Mouse (Mus musculus) heart, adult 8-10 months (tissue): ENCODE results near the gene Atp6v0e2. TPM values are rescaled to one million over a fixed set of nuclear protein-coding genes. Genes with fewer than 3 reads are reported as not detected.
"Not testable (repeated sequence)": the region's sequence is repeated elsewhere in the genome, so short reads cannot be mapped to it uniquely, and the experiment has no call there.

Experiments used
- DNase-seq: peaks from one replicate; pipeline ENCODE4 v3.0.0; 2022; ENCODE audit warnings: low spot score
- total RNA-seq, 4 experiments: library from RNA; stranded (reverse); gene quantifications; 2 replicates each; pipeline ENCODE4 v1.2.4; 2022

Gene Atp6v0e2
- total RNA-seq = 10 to 100 TPM; 18.1 to 27.4 (median 23.3) TPM

DNA sequence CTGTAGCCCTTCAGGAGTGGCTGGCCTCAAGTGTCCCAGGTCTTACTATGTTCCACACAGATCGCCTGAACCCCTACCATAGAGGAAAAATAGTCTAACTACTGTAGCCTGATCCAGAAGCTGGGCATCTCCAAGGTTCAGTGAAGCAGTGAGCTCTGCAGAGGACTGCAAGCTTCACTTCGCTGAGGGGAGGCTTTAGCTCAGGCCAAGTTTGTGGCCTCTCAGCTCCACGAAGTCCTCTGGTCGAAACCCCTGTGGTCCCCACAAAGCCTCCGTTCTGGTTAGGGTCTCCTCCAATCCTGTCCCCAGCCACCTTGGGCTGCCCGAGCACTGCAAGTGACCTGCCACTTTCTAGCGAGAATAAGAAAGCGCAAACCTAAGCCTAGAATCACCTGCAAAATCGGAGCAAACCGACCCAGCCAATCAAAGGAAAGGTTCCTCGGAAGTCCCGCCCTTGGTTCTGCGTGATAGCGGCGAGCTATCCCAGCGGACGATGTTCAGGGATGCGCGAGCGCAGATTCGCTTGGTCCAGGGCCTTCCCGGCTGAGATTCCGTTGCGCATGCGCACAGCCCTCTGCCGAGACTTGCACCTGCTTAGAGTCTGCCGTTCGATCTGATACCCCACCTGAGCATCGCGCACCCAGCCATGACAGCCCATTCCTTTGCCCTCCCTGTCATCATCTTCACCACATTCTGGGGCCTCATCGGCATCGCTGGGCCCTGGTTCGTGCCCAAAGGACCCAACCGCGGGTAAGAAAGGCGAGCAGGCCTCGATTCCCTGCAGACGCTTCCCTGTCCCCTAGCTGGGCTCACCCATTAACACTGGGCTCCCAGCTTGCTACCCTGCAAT, at the start of gene Atp6v0e2:
Atp6v0e2 (plus strand) TSS at position 511 of the 850 bp plus-strand sequence.
- peak; percentile 77 for DNase-seq

DNA sequence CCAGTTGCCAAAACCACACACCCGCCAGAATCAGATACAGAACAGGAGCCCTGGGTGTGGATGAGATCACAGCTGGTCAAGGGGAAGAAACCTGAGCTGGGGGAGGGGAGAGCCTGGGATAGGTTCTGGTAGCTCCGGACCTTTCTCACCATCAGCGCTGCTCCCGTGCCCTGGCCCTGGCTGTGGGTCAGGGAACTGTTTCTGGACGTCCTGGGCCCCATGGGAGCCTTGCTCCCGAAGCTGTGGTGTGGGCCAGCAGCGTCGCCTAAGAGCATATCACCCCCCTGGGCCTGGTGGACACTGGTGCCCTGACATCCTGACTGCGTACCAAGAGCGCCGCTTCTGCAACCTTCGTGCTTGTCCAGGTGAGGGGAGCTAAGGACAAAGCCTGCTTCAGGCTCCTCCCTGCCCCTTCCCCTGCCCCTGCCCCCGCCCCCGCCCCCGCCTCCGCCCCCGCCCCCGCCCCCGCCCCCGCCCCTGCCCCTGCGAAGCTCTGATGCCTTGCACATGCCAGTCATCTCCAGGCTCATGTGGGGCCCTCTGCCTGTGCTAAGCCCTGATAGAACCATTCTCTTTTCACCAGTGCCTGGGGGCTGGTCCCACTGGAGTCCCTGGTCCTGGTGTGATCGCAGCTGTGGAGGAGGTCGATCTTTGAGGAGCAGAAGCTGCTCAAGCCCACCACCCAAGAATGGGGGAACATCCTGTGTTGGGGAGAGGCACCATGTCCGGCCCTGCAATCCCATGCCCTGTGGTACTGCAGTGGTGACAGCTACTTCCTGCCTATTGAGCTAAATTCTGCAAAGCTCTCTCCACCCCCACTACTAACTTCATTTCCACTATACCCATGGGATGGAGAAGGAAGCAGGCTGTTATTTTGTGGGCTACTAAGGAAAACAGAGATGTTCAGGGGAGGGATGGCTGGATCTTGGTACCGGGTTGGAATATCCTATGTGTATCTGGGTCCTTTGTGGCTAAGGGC, 49.4 kb upstream of the Atp6v0e2 start:
- DNase-seq = peak; percentile 24

DNA sequence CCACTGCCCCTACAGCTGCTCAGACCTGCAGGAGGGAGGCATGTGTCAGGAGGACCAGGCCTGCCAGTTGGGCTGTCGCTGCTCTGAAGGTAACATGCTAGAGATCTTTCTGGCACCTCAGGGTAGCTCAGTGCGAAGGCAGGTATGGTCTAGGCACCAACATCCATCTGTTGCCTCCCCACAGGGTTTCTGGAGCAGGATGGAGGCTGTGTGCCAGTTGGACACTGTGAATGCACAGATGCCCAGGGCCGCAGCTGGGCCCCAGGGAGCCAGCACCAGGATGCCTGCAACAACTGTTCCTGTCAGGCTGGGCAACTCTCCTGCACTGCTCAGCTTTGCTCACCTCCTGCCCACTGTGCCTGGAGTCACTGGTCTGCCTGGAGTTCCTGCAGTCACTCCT, 47.7 kb upstream of the Atp6v0e2 start:
- no peak for DNase-seq

DNA sequence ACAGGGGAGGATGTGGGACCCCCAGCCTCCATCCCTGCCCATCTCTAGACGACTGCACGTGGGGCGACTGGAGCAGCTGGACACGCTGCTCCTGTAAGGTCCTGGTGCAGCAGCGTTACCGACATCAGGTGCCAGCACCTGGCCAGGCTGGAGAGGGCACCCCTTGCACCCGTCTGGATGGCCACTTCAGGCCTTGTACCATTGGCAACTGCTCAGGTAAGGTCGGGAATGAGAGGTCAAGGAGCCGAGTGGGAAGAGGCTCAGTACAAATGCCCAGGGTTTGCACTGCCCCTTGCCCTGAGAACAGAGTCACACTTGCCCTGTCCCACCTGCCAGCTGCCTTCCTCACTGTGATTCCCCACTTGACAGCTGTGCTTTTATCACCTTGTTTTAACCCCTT, 46.1 kb upstream of the Atp6v0e2 start:
- DNase-seq = no peak

DNA sequence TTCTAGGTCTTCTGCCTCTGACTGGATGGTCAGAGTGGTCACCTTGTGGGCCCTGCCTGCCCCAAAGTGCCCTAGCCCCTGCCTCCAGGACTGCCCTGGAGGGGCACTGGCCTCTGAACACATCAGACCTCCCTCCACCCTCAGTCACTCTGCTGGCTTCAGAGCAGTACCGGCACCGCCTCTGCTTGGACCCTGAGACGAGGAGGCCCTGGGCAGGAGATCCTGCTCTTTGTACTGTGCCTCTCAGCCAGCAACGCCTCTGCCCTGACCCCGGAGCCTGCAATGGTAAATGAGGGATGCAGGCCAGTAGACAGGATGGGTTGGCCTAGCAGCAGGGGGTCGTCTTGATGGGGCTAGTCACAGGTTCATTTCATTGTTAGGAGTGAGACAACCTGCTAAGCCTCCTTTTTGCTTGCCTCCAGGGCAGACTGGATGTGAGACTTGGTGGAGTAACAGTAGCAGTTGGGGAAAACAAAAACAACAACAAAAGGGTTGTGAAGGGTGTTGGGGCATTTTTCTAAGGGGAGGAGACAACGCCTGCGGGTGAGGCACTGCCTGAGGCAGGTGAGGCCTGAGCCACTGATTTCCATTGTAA, 44.2 kb upstream of the Atp6v0e2 start:
- no peak for DNase-seq

DNA sequence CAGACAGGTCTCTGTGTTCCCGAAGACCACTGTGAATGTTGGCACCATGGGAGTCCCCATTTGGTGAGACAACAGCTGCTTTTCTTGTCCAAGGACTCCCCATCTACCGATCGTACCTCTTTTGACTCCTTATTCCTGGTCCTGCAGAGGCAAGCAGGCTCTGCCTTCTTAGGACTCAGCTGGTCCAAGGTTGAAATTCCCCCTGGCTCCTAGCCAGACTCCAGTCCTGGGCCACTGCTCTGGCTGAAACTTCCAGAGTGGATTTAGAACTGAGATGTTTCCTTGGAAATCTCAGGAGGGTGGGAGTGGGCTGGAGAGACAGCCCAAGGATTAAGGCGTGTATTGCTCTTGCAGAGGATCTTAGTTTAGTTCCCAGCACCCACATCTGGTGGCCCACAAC, 39.9 kb upstream of the Atp6v0e2 start:
- no peak for DNase-seq

DNA sequence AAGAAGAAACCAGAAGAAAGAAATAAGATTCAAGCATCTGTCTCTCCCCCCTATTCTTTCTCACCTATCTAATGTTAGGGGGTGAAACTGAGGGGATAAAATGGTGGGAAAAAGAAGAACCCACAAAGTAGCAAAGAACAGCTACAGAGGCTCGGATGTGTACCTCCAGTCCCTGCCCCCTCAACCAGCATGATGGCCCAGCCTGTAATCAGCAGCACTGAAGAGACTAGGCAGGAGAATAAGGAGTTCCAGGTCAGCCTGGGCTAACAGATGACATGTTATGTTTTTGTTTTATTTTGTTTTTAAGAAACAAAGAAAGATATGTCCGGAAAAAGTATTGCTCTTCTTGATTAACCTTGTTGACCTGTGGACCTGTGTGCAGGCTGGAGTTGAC, 33.6 kb upstream of the Atp6v0e2 start:
- DNase-seq = no peak

DNA sequence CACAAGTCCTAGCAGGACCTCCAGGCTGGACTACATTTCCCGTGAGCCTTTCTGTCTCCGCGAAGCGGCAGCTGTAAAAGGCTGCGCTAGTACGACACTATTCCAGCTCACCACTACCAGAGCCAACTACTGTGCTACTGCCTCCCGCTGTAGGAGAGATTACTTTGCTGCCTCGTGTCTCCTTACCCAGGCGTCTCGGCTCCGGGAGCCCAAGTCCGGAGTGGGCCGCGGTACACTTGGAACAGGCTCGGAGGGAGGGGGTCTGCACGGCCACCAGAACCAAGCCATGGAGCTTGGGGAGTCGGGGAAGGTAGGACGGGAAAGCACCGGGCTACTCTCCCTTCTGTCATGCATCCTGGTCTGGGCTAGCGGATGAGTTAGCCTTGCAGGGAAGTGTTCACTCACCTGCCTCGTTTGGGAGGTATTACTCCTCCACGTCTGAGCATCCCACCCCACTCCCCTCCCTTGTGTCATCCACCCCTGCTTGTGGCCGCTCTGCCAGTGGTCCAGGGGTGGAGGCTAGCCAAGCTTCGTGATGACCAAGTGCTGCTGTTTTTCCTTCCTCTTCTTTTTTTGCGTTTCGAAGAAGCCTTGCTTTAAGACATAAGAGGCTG, 33.1 kb upstream of the Atp6v0e2 start:
- DNase-seq = peak; percentile 84

DNA sequence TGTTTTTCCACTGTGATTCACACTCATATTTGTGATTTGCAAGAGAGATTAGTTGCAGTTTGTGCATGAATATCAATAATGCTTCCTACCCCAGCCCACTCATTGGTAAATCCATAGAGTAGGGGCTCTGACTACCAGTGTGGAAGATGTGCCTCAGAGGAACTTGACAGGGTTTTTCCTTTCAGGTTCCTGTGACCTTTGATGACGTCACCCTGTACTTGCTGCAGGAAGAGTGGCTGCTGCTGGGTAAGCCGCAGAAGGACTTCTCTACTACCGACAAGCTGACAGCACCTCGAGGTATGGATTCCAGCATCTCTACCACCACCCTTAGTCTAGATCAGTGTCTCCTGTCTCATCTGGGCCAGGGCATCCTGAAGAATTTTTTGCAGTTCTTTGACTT, 29.3 kb upstream of the Atp6v0e2 start:
- no peak for DNase-seq

DNA sequence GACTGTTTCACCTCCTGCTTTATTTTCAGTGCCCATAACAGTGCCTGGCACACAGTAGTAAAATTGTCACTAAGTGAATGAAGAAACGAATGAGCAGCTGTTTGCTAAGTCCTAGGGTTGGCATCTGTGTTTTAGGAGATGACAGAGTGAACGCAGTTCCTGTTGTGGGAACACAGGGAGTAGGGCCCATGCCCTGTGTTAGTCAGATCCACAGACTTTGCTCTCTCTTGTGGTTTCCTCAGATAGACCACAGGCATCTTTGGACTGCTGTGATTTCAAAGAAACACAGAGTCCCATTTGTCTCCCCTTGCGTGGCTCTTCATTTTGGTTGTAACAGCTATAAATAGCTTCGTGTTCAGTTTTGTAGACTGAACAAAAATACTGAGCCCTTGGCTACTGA, 27.0 kb upstream of the Atp6v0e2 start:
- no peak for DNase-seq

DNA sequence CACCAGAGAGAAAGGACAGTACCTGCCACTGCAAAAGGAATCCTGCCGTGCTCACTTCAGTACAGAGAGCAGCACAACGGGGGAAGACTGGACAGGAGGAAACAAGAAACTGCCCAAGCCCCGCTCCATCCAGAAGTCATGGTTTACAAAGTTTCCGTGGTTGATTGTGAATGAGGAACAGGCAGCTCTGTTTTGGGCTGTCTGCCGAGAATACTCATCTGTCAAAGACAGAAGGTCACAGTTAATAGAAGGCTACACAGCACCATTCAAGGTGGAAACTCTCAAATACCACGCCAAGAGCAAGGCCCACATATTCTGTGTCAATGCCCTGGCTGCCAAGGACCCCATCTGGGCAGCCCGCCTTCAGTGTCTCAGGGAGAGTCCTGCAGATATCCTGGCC, 25.6 kb upstream of the Atp6v0e2 start:
- DNase-seq = no peak

DNA sequence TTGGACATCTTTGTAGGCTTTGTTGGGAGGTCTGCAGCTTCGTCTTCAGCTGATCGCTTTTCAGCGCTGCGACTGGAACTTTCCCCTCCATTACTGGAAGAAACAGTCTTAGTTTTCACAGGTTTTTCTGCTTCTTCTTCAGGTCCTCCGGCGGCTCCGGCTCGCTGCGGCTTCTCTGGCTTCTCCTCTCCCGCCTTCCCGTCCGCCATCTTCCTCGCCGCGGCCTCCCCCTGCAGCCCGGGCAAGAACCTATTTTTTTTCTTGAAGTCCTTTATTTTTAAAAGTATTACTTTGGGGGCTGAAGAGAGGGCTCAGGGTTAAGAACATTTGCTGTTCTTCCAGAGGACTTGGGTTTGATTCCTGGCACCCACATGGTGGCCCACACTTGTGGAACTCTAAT, 12.5 kb upstream of the Atp6v0e2 start:
- DNase-seq = not testable (repeated sequence)

DNA sequence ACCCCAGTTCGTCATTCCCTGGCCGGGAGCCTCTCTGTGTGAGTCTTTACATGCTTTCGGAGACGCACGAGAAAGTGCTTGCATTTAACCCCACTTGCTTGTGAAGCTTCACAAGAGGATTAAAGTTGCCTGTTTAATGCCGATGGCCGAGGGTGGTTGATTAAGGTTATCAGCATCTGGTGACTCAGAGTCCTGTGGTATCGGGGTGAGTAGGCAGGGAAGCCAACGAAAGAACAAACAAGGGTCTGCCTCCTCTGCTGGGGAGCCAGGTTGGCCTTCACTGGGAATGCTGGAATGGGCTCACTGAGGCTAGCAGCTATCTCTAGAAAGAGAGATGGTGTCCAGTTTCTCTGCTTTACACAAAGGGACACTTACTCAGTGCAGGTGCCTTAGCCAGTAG, 9.5 kb upstream of the Atp6v0e2 start:
- DNase-seq = no peak

DNA sequence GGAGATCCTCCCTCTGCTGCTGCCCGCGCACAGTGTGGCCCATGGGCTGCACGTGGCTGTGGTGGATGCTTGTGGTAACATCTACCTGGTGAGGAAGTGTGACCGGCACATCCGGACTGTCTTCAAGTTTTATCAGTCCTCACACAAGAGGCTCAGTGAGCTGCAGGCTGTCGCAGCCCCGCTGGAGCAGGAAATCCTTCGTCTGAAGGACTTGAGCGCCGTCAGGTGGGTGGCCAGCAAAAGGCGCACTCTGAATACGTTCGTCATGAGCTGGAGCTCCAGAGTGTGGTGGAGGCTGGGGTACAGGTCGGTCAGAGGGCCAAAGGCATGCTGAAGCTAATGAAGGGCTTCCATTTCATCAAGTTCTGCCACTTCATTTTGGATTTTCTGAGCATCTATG, 8.2 kb upstream of the Atp6v0e2 start:
- DNase-seq = no peak

DNA sequence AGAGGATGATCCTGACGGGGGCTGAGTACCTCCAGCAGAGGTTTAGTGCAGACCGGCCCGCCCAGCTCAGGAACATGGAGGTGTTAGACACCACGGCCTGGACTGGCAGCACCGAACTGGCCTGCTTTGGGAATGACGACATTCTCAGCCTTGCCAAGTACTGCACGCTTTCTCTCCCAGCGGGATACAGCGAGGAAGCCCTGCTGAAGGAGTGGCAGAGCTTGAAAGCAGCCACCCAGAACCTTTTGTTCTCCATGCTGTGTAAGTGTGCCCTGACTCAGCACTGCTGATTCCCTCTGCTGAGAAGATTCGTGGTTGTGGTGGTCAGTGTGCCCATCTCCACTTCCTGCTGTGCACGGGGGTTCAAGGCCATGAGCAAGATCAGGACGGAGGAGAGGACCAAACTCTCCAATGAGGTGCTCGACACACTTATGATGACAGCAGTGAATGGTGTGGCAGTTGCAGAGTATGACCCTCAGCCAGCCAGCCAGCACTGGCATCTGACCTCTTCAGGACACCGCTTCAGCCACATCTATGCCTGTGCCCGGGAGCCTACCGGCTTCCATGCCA, 7.5 kb upstream of the Atp6v0e2 start:
- no peak for DNase-seq

DNA sequence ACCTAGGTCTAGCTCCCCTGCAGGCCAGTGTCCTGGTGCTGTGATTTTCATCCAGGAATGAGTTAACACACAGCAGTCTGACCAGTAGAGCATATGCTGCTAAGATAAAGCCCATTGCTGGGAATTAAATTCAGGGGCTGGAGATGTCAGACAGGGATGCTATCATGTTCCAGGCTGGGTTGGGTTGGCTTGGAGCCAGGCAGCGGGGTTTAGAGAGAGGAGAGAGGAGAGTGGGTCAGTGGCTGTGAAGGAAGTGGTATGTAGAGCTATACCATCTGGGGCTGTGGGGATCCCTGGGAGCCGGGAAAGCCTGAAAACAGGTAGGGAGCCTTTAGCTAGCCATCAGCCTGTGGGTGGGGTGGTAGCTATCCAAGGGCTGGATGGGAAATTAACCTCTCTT, 6.6 kb upstream of the Atp6v0e2 start:
- no peak for DNase-seq

DNA sequence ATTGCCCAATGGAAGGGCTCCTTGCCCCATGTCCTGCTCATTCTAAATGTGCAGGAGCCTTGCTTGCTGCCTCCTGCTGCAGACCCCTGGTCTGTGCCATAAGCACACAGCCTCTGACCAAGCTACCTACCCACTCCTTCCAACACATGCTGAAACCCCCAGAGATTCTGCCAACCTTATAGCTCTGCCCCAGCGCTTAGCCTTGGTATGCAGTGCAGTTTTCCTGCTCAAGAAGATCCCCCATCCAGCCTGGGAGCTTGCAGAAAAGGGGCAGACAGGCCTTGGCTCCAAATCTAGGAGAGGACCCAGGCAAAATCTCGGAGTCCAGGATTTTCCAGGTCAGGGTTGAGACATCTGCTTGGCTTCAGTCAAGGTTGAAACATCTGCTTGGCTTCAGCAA, 3.9 kb upstream of the Atp6v0e2 start:
- DNase-seq = no peak

DNA sequence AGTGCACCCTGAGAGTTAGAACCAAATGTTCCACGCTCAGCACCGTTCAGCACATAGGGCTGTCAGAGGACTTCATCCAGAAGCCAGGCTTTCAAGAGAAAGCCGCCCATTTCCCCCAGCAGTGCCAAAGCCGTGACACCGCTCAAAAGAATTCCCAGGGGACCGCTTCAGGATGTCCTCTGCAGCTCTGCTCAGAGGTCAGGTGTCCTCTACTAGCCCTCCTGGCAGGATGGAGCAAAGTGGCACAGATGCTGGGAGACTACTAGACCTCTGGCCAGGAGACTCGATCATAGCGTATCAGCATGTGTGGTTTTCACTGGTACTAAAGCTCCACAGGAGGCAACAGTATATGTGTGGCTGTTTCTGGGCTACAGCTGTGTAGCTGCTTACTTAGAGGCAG, 2.5 kb upstream of the Atp6v0e2 start:
- DNase-seq = no peak

DNA sequence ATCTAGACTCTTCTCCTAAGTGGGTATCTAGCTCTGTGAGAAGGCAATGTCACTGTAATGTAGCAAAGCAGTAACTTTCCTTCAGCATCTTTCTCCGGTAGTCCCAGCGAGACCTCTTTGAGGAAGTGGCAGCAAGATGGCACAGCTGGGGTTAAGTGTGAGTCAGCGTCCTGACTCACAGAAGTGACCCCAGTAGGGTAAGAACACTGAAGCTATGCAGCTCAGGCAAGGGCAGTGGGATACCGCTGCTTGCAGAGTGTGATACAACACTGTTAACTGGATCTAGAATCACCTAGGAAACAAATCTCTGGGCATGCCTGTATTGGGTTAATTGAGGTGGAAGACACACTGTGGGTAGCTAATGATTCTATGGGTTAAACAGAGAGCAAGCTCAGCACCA, 1.3 kb upstream of the Atp6v0e2 start:
- no peak for DNase-seq

DNA sequence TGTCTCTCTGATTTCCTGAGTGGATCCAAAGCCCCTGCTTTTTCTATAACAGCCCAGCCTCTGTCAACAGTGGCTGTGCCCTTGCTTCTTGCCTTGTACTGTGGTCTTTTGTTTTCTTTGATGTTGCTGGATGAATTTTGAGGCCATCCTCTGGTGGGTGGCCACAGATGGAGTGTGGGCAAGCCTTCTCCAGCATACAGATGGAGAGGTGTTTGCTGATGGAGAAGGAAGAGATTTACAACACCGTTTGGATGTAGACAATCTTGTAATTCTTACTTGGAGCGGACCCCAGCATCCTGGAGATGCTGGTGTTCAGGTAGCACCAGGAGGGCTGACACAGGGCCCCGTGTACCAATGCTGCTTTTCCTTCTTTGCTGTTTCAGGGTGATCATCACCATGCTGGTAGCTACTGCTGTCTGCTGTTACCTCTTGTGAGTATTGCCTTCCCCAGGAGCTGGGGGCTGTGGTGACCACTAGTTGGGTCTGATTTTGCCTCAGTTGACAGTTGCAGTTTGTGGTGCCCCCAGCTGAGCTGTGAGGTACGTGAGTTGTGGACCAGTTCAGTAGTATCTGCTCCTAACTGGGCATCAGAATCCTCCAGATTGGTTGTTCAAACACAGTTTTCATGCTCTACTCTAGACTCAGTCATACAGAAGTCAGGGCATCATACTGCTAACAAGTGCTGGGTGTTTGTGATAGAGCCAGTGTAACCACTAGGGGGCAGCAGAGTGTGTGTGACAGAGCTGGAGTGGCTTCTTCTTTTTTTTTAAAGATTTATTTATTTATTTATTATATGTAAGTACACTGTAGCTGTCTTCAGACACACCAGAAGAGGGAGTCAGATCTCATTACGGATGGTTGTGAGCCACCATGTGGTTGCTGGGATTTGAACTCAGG, 1.7 kb downstream of the Atp6v0e2 start:
- DNase-seq = peak; percentile 78
